Mouse (Mus musculus) liver, postnatal 0 days (tissue): ENCODE results near the gene Ankrd13b. TPM values are rescaled to one million over a fixed set of nuclear protein-coding genes. Genes with fewer than 3 reads are reported as not detected.

Experiments used
- ATAC-seq: fragments of 200-750 bp; cut with Nextera tagmentation; 2 replicates; pipeline ENCODE4 v1.8.0; 2017; ENCODE audit warnings: mild to moderate bottlenecking, moderate library complexity
- DNase-seq: peaks from one replicate; pipeline ENCODE4 v3.0.0-alpha.2; 2016
- H3K27ac ChIP-seq: fragments of 300-500 bp; sonication (generic); 2 replicates; pipeline ENCODE4 v1.5.1; 2014; ENCODE audit warnings: antibody characterized with exemption, moderate library complexity, mild to moderate bottlenecking, low read depth
- H3K27me3 ChIP-seq: fragments of 300-500 bp; sonication (generic); 2 replicates; pipeline ENCODE4 v1.6.1; 2014; ENCODE audit warnings: low read length, control low read depth, mixed read lengths; ENCODE audit not compliant: insufficient read depth
- H3K36me3 ChIP-seq: fragments of 300-500 bp; sonication (generic); replicated peaks from 2 replicates; pipeline ENCODE4 v1.6.1; 2014; ENCODE audit warnings: mild to moderate bottlenecking, control low read depth, low read length, moderate library complexity, mixed read lengths; ENCODE audit not compliant: insufficient read depth
- H3K4me1 ChIP-seq: fragments of 300-500 bp; sonication (generic); 2 replicates; pipeline ENCODE4 v1.6.1; 2014; ENCODE audit warnings: antibody characterized with exemption, mild to moderate bottlenecking, control low read depth; ENCODE audit not compliant: insufficient read depth
- H3K4me2 ChIP-seq: fragments of 300-500 bp; sonication (generic); 2 replicates; pipeline ENCODE4 v1.6.1; 2014; ENCODE audit warnings: low read depth, mild to moderate bottlenecking, low read length, moderate library complexity, mixed read lengths
- H3K4me3 ChIP-seq: fragments of 300-500 bp; sonication (generic); 2 replicates; pipeline ENCODE4 v1.5.1; 2014; ENCODE audit warnings: low read depth, low read length
- H3K9ac ChIP-seq: fragments of 300-500 bp; sonication (generic); replicated peaks from 2 replicates; pipeline ENCODE4 v1.6.1; 2014; ENCODE audit warnings: mild to moderate bottlenecking, moderate library complexity
- H3K9me3 ChIP-seq: fragments of 300-500 bp; sonication (generic); 2 replicates; pipeline ENCODE4 v1.6.1; 2016; ENCODE audit warnings: mild to moderate bottlenecking, control low read depth, low read length, mixed read lengths
- CTCF ChIP-seq: sonication (generic); IDR thresholded peaks from 2 replicates; pipeline ENCODE4 v1.5.1; 2016; ENCODE audit warnings: antibody characterized with exemption, low read depth
- EP300 ChIP-seq: IDR thresholded peaks from 2 replicates; pipeline ENCODE4 v1.6.1; 2016; ENCODE audit warnings: antibody characterized with exemption, low read depth, mild to moderate bottlenecking
- WGBS: fragments of 180-500 bp; shearing (Covaris S2); extraction: QIAGEN DNeasy Blood & Tissue Kit; methylation state at CpG from one replicate; pipeline ENCODE4 v1.1.7; 2014; ENCODE audit not compliant: insufficient replicate concordance; 5-methylcytosine and 5-hydroxymethylcytosine counted together
- polyA plus RNA-seq: library from polyadenylated mRNA; unstranded; fragments of >200 nt; fragmentation: Nextera tagmentation; extraction: Ambion mirVana; gene quantifications from 2 replicates; pipeline ENCODE4 v1.2.1, GENCODE M21; 2015

Ankrd13b gene
- polyA plus RNA-seq, 1 experiment from 2014 or later, result 0.53 TPM

DNA sequence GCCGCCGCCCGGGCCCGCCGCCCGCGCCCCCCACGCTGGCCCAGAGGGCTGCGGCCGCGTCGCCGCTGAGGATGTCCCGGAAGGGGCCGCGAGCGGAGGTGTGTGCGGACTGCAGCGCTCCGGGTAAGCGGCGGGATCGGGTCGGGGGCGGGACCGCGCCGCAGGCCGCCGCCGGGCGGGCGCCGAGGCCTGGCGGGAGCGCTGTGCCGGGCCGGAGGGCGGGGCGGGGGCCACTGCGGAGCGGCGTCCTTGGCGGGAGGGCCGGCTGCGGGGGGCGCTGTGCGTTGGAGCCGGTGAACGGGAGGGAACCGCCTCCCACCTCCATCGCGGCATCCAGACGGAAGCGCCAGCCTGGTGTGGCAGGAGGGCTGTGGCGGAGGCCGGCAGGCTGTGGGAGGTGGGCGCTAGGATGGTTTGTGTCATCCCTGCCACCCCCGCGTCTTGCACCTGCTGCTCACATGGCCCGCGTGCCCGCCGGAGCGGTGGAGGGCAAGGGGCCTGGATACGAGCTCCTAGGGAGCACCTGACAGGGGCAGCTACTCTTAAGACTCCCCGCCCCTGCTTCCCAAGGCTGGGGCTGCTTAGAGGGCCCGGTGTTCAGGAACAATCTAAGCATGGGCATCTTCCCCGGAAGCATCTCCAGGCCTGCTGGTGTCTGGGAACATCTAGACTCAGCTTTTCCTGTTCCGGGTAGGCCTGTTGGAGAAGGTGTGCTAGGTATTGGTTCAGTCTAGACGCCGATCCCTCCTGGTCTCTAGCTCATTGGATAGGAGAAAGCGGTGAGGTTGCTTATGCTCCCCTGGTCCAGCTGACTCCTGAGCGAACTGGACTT lies 4.2 kb upstream of the Ankrd13b start, which contains the start of gene Git1:
Gene Git1 (plus strand): TSS at position 51 of the 832 bp plus-strand sequence.
- H3K4me1 ChIP-seq, result peaks cover 69% of the 10 kb centered on the region
- H3K27me3 ChIP-seq, result peaks cover 23% of the 10 kb centered on the region
- H3K9ac ChIP-seq, result peak within 1 kb of the TSS; percentile 88
- TF ChIP-seq CTCF (0 out of 2 replicates have a peak, but pooled peaks have one; percentile 19), EP300 (no peak)
- H3K36me3 ChIP-seq, result no peaks in the 10 kb centered on the region
- H3K9me3 ChIP-seq, result no peaks in the 10 kb centered on the region
- WGBS, result 3% methylated on average over 28 of the region's 74 CpGs
- peak; percentile 60 for DNase-seq
- H3K4me3 ChIP-seq, result peak within 1 kb of the TSS; percentile 82
- peak; percentile 5 for ATAC-seq
- peak within 1 kb of the TSS; percentile 84 for H3K27ac ChIP-seq
- peak within 1 kb of the TSS; percentile 99 for H3K4me2 ChIP-seq

DNA sequence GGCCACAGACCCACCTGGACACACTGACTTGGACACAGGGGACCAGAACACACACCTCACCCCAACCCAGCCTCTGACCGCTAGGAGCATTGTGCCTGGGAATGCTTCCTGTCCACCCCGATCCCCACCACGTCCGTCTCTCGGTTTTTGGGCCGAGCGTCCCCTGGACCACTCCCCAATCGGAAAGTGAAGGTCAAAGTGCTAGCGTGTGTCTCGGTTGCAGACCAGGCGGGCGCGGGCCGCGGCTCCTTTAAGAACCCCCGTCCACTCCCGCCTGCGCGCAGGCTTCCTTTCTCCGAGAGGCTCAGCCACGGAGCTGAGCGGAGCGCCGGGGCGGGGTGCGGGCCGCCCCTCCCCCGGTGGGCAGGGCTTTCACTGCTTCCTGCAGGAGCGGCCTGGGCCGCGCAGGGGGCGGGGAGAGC lies 3.4 kb upstream of the Ankrd13b start:
- peaks cover 70% of the 10 kb centered on the region for H3K4me1 ChIP-seq
- peak overlapping the region; percentile 88 for H3K9ac ChIP-seq
- TF ChIP-seq EP300 (no peak), CTCF (0 out of 2 replicates have a peak, but pooled peaks have one; percentile 28)
- H3K27me3 ChIP-seq, result peaks cover 25% of the 10 kb centered on the region
- H3K9me3 ChIP-seq, result no peaks in the 10 kb centered on the region
- DNase-seq, result peak; percentile 93
- H3K4me3 ChIP-seq, result peak overlapping the region; percentile 68
- ATAC-seq, result peak; percentile 79
- H3K27ac ChIP-seq, result peak overlapping the region; percentile 84
- peak overlapping the region; percentile 99 for H3K4me2 ChIP-seq
- H3K36me3 ChIP-seq, result no peaks in the 10 kb centered on the region
- WGBS, result under 1% methylated on average over 30 of the region's 32 CpGs

- H3K4me3 ChIP-seq, result peak overlapping the region; percentile 68
- H3K36me3 ChIP-seq, result no peaks in the 10 kb centered on the region
- peak overlapping the region; percentile 84 for H3K27ac ChIP-seq
- peak overlapping the region; percentile 99 for H3K4me2 ChIP-seq
- under 1% methylated on average over 18 of the region's 18 CpGs for WGBS
- DNase-seq, result no peak
- no peaks in the 10 kb centered on the region for H3K9me3 ChIP-seq
- TF ChIP-seq CTCF (no peak), EP300 (no peak)
- H3K4me1 ChIP-seq, result peaks cover 69% of the 10 kb centered on the region
- no peak for ATAC-seq
- peaks cover 25% of the 10 kb centered on the region for H3K27me3 ChIP-seq
- H3K9ac ChIP-seq, result peak overlapping the region; percentile 88
Measured at GRCm38 (mm10) chr11:77492311-77492871, 2.9 kb upstream of the Ankrd13b start.

GRCm38 (mm10) chr11:77491502-77492291 lies 2.2 kb upstream of the Ankrd13b start:
- peak overlapping the region; percentile 38 for H3K9ac ChIP-seq
- H3K36me3 ChIP-seq, result no peaks in the 10 kb centered on the region
- ATAC-seq, result peak; percentile 4; the same call in 1 of the 2 replicates
- peaks cover 25% of the 10 kb centered on the region for H3K27me3 ChIP-seq
- peak; percentile 51 for DNase-seq
- H3K27ac ChIP-seq, result peak overlapping the region; percentile 84
- H3K4me3 ChIP-seq, result peak overlapping the region; percentile 68
- under 1% methylated on average over 23 of the region's 23 CpGs for WGBS
- no peak for TF ChIP-seq CTCF
- TF ChIP-seq EP300, result no peak
- H3K9me3 ChIP-seq, result no peaks in the 10 kb centered on the region
- H3K4me2 ChIP-seq, result peak overlapping the region; percentile 99
- H3K4me1 ChIP-seq, result peaks cover 63% of the 10 kb centered on the region

DNA sequence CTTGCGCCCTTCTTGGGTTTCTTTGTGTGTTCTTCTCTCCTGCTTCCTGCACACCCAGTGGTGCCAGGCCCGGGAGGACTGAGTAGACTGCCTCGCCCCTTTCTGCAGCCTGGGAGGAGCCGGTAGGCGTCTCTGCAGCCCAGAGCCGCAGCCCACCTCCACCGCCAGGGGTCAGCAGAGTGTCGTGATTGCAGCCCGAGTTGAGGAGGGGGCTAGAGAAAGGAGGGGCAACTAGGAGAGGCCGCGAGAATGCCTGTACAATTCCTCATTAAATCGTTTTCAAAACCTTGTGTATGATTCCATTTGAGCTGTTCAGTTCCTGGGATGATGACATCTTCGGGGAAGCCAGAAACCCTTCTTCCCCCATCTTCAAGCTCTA lies 1.6 kb upstream of the Ankrd13b start:
- Histone ChIP-seq H3K27me3 (peaks cover 25% of the 10 kb centered on the region), H3K4me2 (peak overlapping the region; percentile 99), H3K9ac (peak overlapping the region; percentile 38; the same call in 1 of the 2 replicates), H3K27ac (peak overlapping the region; percentile 84), H3K4me3 (peak overlapping the region; percentile 68), H3K36me3 (no peaks in the 10 kb centered on the region), H3K4me1 (peaks cover 60% of the 10 kb centered on the region), H3K9me3 (no peaks in the 10 kb centered on the region)
- peak; percentile 90 for DNase-seq
- ATAC-seq, result peak; percentile 33
- TF ChIP-seq EP300, result no peak
- TF ChIP-seq CTCF, result peak; percentile 98
- under 1% methylated on average over 13 of the region's 13 CpGs for WGBS
